Mouse (Mus musculus) neural tube, embryonic 12.5 days (tissue): ENCODE data around the gene Defb22. TPM values are rescaled to one million over a fixed set of nuclear protein-coding genes. Genes with fewer than 3 reads are reported as not detected.

Experiments
- ATAC-seq: fragments of 200-750 bp; cut with Nextera tagmentation; 2 replicates; pipeline ENCODE4 v1.8.0; 2017; ENCODE audit warnings: low read depth, mild to moderate bottlenecking, moderate TSS enrichment, moderate library complexity; ENCODE audit not compliant: low FRiP score
- H3K27ac ChIP-seq: fragments of 300-500 bp; sonication (generic); 2 replicates; pipeline ENCODE4 v1.5.1; 2016
- H3K27me3 ChIP-seq: fragments of 300-500 bp; sonication (generic); replicated peaks from 2 replicates; pipeline ENCODE4 v1.6.1; 2016; ENCODE audit warnings: mild to moderate bottlenecking
- H3K36me3 ChIP-seq: fragments of 300-500 bp; sonication (generic); 2 replicates; pipeline ENCODE4 v1.6.1; 2016; ENCODE audit warnings: mild to moderate bottlenecking
- H3K4me1 ChIP-seq: fragments of 300-500 bp; sonication (generic); 2 replicates; pipeline ENCODE4 v1.6.1; 2016
- H3K4me2 ChIP-seq: fragments of 300-500 bp; sonication (generic); replicated peaks from 2 replicates; pipeline ENCODE4 v1.6.1; 2016; ENCODE audit warnings: mild to moderate bottlenecking
- H3K4me3 ChIP-seq: fragments of 300-500 bp; sonication (generic); 2 replicates; pipeline ENCODE4 v1.5.1; 2016
- H3K9ac ChIP-seq: fragments of 300-500 bp; sonication (generic); 2 replicates; pipeline ENCODE4 v1.6.1; 2016; ENCODE audit warnings: mild to moderate bottlenecking
- H3K9me3 ChIP-seq: fragments of 300-500 bp; sonication (generic); 2 replicates; pipeline ENCODE4 v1.6.1; 2016; ENCODE audit warnings: mild to moderate bottlenecking
- WGBS: fragments of 180-500 bp; shearing (Covaris S2); methylation state at CpG from one replicate; pipeline ENCODE4 v1.1.7; 2016; 5-methylcytosine and 5-hydroxymethylcytosine counted together
- polyA plus RNA-seq: library from polyadenylated mRNA; unstranded; fragments of >200 nt; fragmentation: Nextera tagmentation; extraction: Ambion mirVana; gene quantifications from 2 replicates; pipeline ENCODE4 v1.2.1, GENCODE M21; 2016

Gene Defb22
- polyA plus RNA-seq = not detected in 2 replicates

DNA sequence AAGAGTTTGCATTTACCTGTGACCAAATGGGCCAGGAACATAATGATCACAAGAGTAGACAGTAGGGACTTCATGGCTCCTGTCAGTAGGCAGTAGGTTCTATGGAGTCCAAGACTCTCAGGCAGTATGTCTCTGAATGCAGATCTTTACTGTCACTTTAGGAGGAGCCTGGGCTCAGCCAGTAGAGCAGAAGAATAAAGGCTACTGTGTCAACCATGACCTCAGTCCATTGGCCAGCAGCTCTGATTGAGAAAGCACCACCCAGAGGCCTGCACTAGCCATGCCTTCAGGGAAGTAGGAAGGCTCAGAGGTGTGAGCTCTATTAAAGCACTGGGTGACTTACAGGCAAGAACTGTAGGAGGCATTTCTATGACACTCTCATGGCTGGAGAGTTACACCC, at the start of gene Defb22:
Gene Defb22 (minus strand): TSS at position 101 of the 400 bp plus-strand sequence.
- Histone ChIP-seq H3K9me3 (no peaks in the 10 kb centered on the region), H3K27me3 (no peaks in the 10 kb centered on the region), H3K4me2 (no peak within 1 kb of the TSS), H3K4me1 (no peaks in the 10 kb centered on the region), H3K9ac (no peak within 1 kb of the TSS), H3K4me3 (no peak within 1 kb of the TSS), H3K27ac (no peak within 1 kb of the TSS), H3K36me3 (no peaks in the 10 kb centered on the region)
- ATAC-seq = no peak

DNA sequence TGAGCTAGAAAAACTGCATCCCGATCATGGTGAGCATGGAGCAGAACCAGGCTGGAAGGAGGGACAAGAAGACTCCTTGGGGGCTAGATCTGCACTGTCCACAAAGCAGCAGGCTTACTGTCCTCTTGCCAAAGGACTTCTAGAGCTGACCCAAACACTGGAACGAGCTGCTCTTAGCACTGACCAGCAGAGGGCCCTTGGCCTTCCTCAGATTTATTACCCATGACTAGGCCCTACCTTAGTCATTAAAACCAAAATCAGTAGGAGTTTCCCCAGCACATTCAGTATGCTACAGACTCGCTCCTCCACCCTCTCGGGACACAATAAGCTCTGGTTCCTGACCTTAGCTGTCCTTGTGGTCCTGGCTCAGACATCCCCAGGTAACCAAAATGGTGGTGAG, 28.0 kb upstream of the Defb22 start, which contains the start of gene Defb28:
Gene Defb28 (plus strand): TSS at position 275 of the 400 bp plus-strand sequence.
- Histone ChIP-seq H3K9ac (no peak within 1 kb of the TSS), H3K9me3 (no peaks in the 10 kb centered on the region), H3K36me3 (no peaks in the 10 kb centered on the region), H3K27me3 (no peaks in the 10 kb centered on the region), H3K4me3 (no peak within 1 kb of the TSS), H3K4me1 (no peaks in the 10 kb centered on the region), H3K4me2 (no peak within 1 kb of the TSS), H3K27ac (no peak within 1 kb of the TSS)
- no peak for ATAC-seq
- 76% methylated on average over 4 of the region's 4 CpGs for WGBS

DNA sequence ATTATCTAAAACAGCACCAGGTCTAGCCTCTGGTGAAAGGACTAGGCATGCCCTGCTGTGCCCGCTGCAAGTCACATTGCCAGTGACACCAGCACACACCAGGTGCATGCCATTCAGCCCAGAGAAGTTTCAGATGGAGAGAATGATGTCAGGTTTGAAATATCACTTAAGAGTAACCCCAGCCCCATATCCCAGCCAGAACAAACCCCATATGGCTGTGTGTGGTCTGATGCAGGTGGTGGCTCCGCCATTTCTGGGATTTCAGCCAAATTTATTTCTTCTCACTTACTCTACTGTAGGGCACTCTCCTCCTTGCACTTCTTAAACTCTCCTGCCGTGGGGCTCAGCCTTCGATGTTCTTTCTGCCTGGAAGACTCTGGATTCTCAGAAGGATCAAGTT, 26.1 kb upstream of the Defb22 start:
- H3K27ac ChIP-seq = no peak overlapping the region
- H3K27me3 ChIP-seq = no peaks in the 10 kb centered on the region
- H3K36me3 ChIP-seq = no peaks in the 10 kb centered on the region
- H3K4me3 ChIP-seq = no peak overlapping the region
- ATAC-seq = no peak
- no peaks in the 10 kb centered on the region for H3K4me1 ChIP-seq
- 82% methylated on average over 4 of the region's 4 CpGs for WGBS
- H3K9me3 ChIP-seq = no peaks in the 10 kb centered on the region
- H3K9ac ChIP-seq = no peak overlapping the region
- H3K4me2 ChIP-seq = no peak overlapping the region

GRCm38 (mm10) chr2:152511592-152511991, 21.7 kb upstream of the Defb22 start, which contains the start of gene Defb26:
Defb26 (minus strand) TSS chr2:152511692.
- H3K4me1 ChIP-seq = no peaks in the 10 kb centered on the region
- H3K27me3 ChIP-seq = no peaks in the 10 kb centered on the region
- WGBS = 65% methylated on average over 1 of the region's 1 CpGs
- no peak within 1 kb of the TSS for H3K9ac ChIP-seq
- H3K4me3 ChIP-seq = no peak within 1 kb of the TSS
- no peak within 1 kb of the TSS for H3K27ac ChIP-seq
- no peak for ATAC-seq
- H3K36me3 ChIP-seq = no peaks in the 10 kb centered on the region
- no peaks in the 10 kb centered on the region for H3K9me3 ChIP-seq
- H3K4me2 ChIP-seq = no peak within 1 kb of the TSS

GRCm38 (mm10) chr2:152503950-152504349, 14.0 kb upstream of the Defb22 start:
- H3K4me1 ChIP-seq = no peaks in the 10 kb centered on the region
- H3K9ac ChIP-seq = no peak overlapping the region
- WGBS = 90% methylated on average over 2 of the region's 2 CpGs
- H3K4me2 ChIP-seq = no peak overlapping the region
- H3K9me3 ChIP-seq = no peaks in the 10 kb centered on the region
- no peaks in the 10 kb centered on the region for H3K36me3 ChIP-seq
- H3K27ac ChIP-seq = no peak overlapping the region
- H3K4me3 ChIP-seq = no peak overlapping the region
- no peak for ATAC-seq
- no peaks in the 10 kb centered on the region for H3K27me3 ChIP-seq

DNA sequence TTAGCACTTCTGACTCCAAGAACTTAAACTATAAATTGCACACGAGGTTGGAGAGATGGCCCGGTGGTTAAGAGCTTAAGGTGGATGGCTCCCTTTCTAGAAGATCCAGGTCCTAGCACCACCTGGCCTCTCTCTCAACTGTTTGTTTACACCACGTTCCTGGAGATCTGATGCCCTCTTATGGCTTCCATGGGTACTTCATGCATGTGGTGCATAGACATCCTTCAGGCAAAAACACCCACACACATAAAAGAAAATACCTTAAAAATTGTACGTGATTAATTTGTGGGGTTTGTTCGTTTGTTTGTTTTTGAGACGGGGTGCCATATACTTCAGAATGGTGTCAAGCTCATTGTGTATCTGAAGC, 10.9 kb upstream of the Defb22 start:
- Histone ChIP-seq H3K4me3 (no peak overlapping the region), H3K9me3 (no peaks in the 10 kb centered on the region), H3K27ac (no peak overlapping the region), H3K27me3 (no peaks in the 10 kb centered on the region), H3K36me3 (no peaks in the 10 kb centered on the region), H3K9ac (no peak overlapping the region), H3K4me1 (no peaks in the 10 kb centered on the region), H3K4me2 (no peak overlapping the region)
- no peak for ATAC-seq
- WGBS = 81% methylated on average over 6 of the region's 6 CpGs

GRCm38 (mm10) chr2:152500204-152500862, 10.4 kb upstream of the Defb22 start:
- no peak overlapping the region for H3K9ac ChIP-seq
- no peak overlapping the region for H3K27ac ChIP-seq
- H3K9me3 ChIP-seq = no peaks in the 10 kb centered on the region
- no peaks in the 10 kb centered on the region for H3K27me3 ChIP-seq
- H3K4me3 ChIP-seq = no peak overlapping the region
- no peak overlapping the region for H3K4me2 ChIP-seq
- no peaks in the 10 kb centered on the region for H3K4me1 ChIP-seq
- ATAC-seq = no peak
- 83% methylated on average over 7 of the region's 7 CpGs for WGBS
- H3K36me3 ChIP-seq = no peaks in the 10 kb centered on the region

DNA sequence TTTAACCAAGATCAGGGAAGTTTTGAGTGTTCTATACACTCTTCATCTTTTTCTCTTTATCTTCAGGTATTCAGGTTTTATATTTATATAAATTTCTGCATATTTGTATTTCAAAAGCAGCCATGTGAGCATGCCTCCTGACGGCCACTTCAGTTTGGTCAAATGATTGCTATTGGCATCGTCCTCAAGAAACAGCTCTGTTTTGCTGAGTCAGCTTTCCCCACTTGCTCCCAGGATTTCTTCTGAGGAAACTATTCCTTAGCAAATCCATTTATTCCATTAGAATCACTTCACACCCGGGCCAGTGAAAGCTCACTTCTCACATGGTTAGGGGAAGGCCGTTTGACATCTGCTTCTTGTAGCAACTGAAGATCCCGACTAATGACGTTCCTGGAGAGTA, 8.1 kb upstream of the Defb22 start:
- Histone ChIP-seq H3K9ac (no peak overlapping the region), H3K9me3 (no peaks in the 10 kb centered on the region), H3K27me3 (no peaks in the 10 kb centered on the region), H3K27ac (no peak overlapping the region), H3K4me1 (no peaks in the 10 kb centered on the region), H3K4me2 (no peak overlapping the region), H3K36me3 (no peaks in the 10 kb centered on the region), H3K4me3 (no peak overlapping the region)
- WGBS = 85% methylated on average over 6 of the region's 6 CpGs
- ATAC-seq = no peak

- no peaks in the 10 kb centered on the region for H3K36me3 ChIP-seq
- H3K27me3 ChIP-seq = no peaks in the 10 kb centered on the region
- H3K9ac ChIP-seq = no peak overlapping the region
- no peak for ATAC-seq
- WGBS = 81% methylated on average over 6 of the region's 6 CpGs
- no peak overlapping the region for H3K4me3 ChIP-seq
- H3K4me2 ChIP-seq = no peak overlapping the region
- H3K4me1 ChIP-seq = no peaks in the 10 kb centered on the region
- no peak overlapping the region for H3K27ac ChIP-seq
- no peaks in the 10 kb centered on the region for H3K9me3 ChIP-seq
These were observed 3.2 kb upstream of the Defb22 start for GRCm38 (mm10) chr2:152493151-152493550.

GRCm38 (mm10) chr2:152487024-152487423, 2.9 kb downstream of the Defb22 start:
- H3K4me2 ChIP-seq = no peak overlapping the region
- H3K9me3 ChIP-seq = no peaks in the 10 kb centered on the region
- H3K9ac ChIP-seq = no peak overlapping the region
- no peak for ATAC-seq
- H3K4me3 ChIP-seq = no peak overlapping the region
- H3K27me3 ChIP-seq = no peaks in the 10 kb centered on the region
- H3K36me3 ChIP-seq = no peaks in the 10 kb centered on the region
- 78% methylated on average over 2 of the region's 2 CpGs for whole genome bisulfite sequencing
- no peaks in the 10 kb centered on the region for H3K4me1 ChIP-seq
- no peak overlapping the region for H3K27ac ChIP-seq

DNA sequence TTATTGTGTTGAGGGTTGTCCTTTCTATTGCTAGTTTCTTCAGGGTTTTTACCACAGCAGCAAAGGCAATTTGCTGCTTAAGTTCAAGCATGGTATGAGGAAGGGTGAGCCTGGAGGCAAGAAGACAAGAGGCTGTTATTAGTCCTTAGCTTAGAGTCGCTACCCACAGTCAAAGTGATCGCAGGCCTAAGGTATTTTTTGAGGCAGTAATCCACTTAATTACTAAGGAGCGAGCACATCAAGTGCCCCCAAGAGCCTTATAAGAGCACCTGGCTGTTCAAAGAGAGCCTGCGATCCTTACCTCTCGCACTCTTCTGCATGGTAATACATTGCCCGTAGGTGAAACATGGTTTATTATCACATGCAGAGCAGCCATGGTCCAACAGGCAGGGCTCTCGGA, 8.2 kb downstream of the Defb22 start:
- no peaks in the 10 kb centered on the region for H3K9me3 ChIP-seq
- H3K9ac ChIP-seq = no peak overlapping the region
- no peak for ATAC-seq
- H3K4me1 ChIP-seq = no peaks in the 10 kb centered on the region
- no peak overlapping the region for H3K4me3 ChIP-seq
- no peak overlapping the region for H3K4me2 ChIP-seq
- H3K27me3 ChIP-seq = no peaks in the 10 kb centered on the region
- no peaks in the 10 kb centered on the region for H3K36me3 ChIP-seq
- WGBS = 90% methylated on average over 7 of the region's 7 CpGs
- no peak overlapping the region for H3K27ac ChIP-seq

- Histone ChIP-seq H3K27me3 (no peaks in the 10 kb centered on the region), H3K27ac (no peak overlapping the region), H3K4me3 (no peak overlapping the region), H3K4me2 (no peak overlapping the region), H3K4me1 (no peaks in the 10 kb centered on the region), H3K9ac (no peak overlapping the region), H3K36me3 (no peaks in the 10 kb centered on the region), H3K9me3 (no peaks in the 10 kb centered on the region)
- no peak for ATAC-seq
- WGBS = 91% methylated on average over 3 of the region's 3 CpGs
These were observed 9.1 kb downstream of the Defb22 start for GRCm38 (mm10) chr2:152480881-152481280.

- ATAC-seq = no peak
- no peaks in the 10 kb centered on the region for H3K27me3 ChIP-seq
These were observed 13.2 kb downstream of the Defb22 start, which contains the start of gene Defb20 for GRCm38 (mm10) chr2:152476763-152477162. Defb20 (plus strand) TSS chr2:152477063.

More at GRCm38 (mm10) chr2:152476763-152477162, 13.2 kb downstream of the Defb22 start, which contains the start of gene Defb20:
- H3K4me2 ChIP-seq = no peak within 1 kb of the TSS
- H3K9ac ChIP-seq = no peak within 1 kb of the TSS
- WGBS = 70% methylated on average over 2 of the region's 2 CpGs
- H3K27ac ChIP-seq = no peak within 1 kb of the TSS
- no peaks in the 10 kb centered on the region for H3K4me1 ChIP-seq
- no peaks in the 10 kb centered on the region for H3K9me3 ChIP-seq
- no peaks in the 10 kb centered on the region for H3K36me3 ChIP-seq
- no peak within 1 kb of the TSS for H3K4me3 ChIP-seq
